Mouse (Mus musculus): ENCODE data around the gene Nacc1. TPM values are rescaled to one million over a fixed set of nuclear protein-coding genes. Genes with fewer than 3 reads are reported as not detected.
"Not testable (repeated sequence)": the region's sequence is repeated elsewhere in the genome, so short reads cannot be mapped to it uniquely, and the experiment has no call there.

Gene Nacc1
- polyA plus RNA-seq, 1 experiment from 2014 or later, result 15.9 TPM

- no peak for TF ChIP-seq CTCF (IDR thresholded peaks at IDR 0.05; ENCODE audit: low read depth)
- 67% methylated on average over 11 of the region's 11 CpGs for whole genome bisulfite sequencing
These were observed 58.1 kb downstream of the Nacc1 start for GRCm38 (mm10) chr8:84629586-84629985.

GRCm38 (mm10) chr8:84623425-84623824, 64.2 kb downstream of the Nacc1 start:
- H3K4me1 ChIP-seq (replicated peaks; ENCODE audit: insufficient read depth, low read length); DNase-seq (ENCODE audit: low spot score); H3K4me2 ChIP-seq (ENCODE audit: low read length); H3K36me3 ChIP-seq (ENCODE audit: insufficient read depth, low read length); H3K27me3 ChIP-seq (ENCODE audit: insufficient read depth, low read length); H3K27ac ChIP-seq; H3K9me3 ChIP-seq (replicated peaks; ENCODE audit: low read length); H3K4me3 ChIP-seq (replicated peaks; ENCODE audit: low read depth, low read length); ATAC-seq (replicated peaks; ENCODE audit: low FRiP score, low read depth); H3K9ac ChIP-seq (ENCODE audit: low read depth, low read length): not testable (repeated sequence)
- WGBS, result 77% methylated on average over 4 of the region's 4 CpGs

More at GRCm38 (mm10) chr8:84629586-84629985, 58.1 kb downstream of the Nacc1 start:
- H3K4me1 ChIP-seq (replicated peaks; ENCODE audit: insufficient read depth, low read length), result no peaks in the 10 kb centered on the region
- no peaks in the 10 kb centered on the region for H3K27me3 ChIP-seq (ENCODE audit: insufficient read depth, low read length)
- H3K9ac ChIP-seq (ENCODE audit: low read depth, low read length), result no peak overlapping the region
- DNase-seq (ENCODE audit: low spot score) (no peak), ATAC-seq (replicated peaks; ENCODE audit: low FRiP score, low read depth) (no peak)
- H3K27ac ChIP-seq, result no peak overlapping the region
- H3K36me3 ChIP-seq (ENCODE audit: insufficient read depth, low read length), result no peaks in the 10 kb centered on the region
- no peaks in the 10 kb centered on the region for H3K9me3 ChIP-seq (replicated peaks; ENCODE audit: low read length)
- H3K4me3 ChIP-seq (replicated peaks; ENCODE audit: low read depth, low read length), result no peak overlapping the region
- H3K4me2 ChIP-seq (ENCODE audit: low read length), result no peak overlapping the region

GRCm38 (mm10) chr8:84621102-84621625, 66.5 kb downstream of the Nacc1 start:
- no peak for ATAC-seq (replicated peaks; ENCODE audit: low FRiP score, low read depth)
- no peaks in the 10 kb centered on the region for H3K4me1 ChIP-seq (replicated peaks; ENCODE audit: insufficient read depth, low read length)
- no peaks in the 10 kb centered on the region for H3K36me3 ChIP-seq (ENCODE audit: insufficient read depth, low read length)

More at GRCm38 (mm10) chr8:84621102-84621625, 66.5 kb downstream of the Nacc1 start:
- H3K4me3 ChIP-seq (replicated peaks; ENCODE audit: low read depth, low read length), result no peak overlapping the region
- 79% methylated on average over 8 of the region's 8 CpGs for WGBS
- peak; percentile 13; the same call in 1 of the 2 replicates for TF ChIP-seq CTCF (IDR thresholded peaks at IDR 0.05; ENCODE audit: low read depth)
- no peak overlapping the region for H3K9ac ChIP-seq (ENCODE audit: low read depth, low read length)
- no peak for DNase-seq (ENCODE audit: low spot score)
- H3K4me2 ChIP-seq (ENCODE audit: low read length), result no peak overlapping the region
- H3K27me3 ChIP-seq (ENCODE audit: insufficient read depth, low read length), result no peaks in the 10 kb centered on the region
- H3K27ac ChIP-seq, result no peak overlapping the region
- H3K9me3 ChIP-seq (replicated peaks; ENCODE audit: low read length), result no peaks in the 10 kb centered on the region

Other genes starting within 250 kb of the Nacc1 start
- 77.4 and 83.8 TPM in 2 replicates for gene Ier2, start 25.0 kb downstream of the Nacc1 start, polyA plus RNA-seq (2015; fragmentation: Nextera tagmentation; extraction: Ambion mirVana)
- 55.3 and 56.1 TPM in 2 replicates for gene Trmt1, start 1.6 kb downstream of the Nacc1 start, polyA plus RNA-seq (2015; fragmentation: Nextera tagmentation; extraction: Ambion mirVana)
- gene Lyl1, start 13.6 kb upstream of the Nacc1 start, polyA plus RNA-seq (2015; fragmentation: Nextera tagmentation; extraction: Ambion mirVana), result 6.1 and 6.4 TPM in 2 replicates
- gene G430095P16Rik, start 35.1 kb upstream of the Nacc1 start, polyA plus RNA-seq (2015; fragmentation: Nextera tagmentation; extraction: Ambion mirVana), result 1.9 and 2.5 TPM in 2 replicates
- gene Nfix, start 112.5 kb upstream of the Nacc1 start, polyA plus RNA-seq (2015; fragmentation: Nextera tagmentation; extraction: Ambion mirVana), result 21.1 and 22.3 TPM in 2 replicates
- gene Dand5, start 135.0 kb upstream of the Nacc1 start, polyA plus RNA-seq (2015; fragmentation: Nextera tagmentation; extraction: Ambion mirVana), result 7.0 and 7.4 TPM in 2 replicates
- gene Gadd45gip1, start 143.7 kb upstream of the Nacc1 start, polyA plus RNA-seq (2015; fragmentation: Nextera tagmentation; extraction: Ambion mirVana), result 51.0 and 54.3 TPM in 2 replicates
- 97.1 and 98.9 TPM in 2 replicates for gene Rad23a, start 152.8 kb upstream of the Nacc1 start, polyA plus RNA-seq (2015; fragmentation: Nextera tagmentation; extraction: Ambion mirVana)
- 644 and 753 TPM in 2 replicates for gene Calr, start 159.1 kb upstream of the Nacc1 start, polyA plus RNA-seq (2015; fragmentation: Nextera tagmentation; extraction: Ambion mirVana)
- 68.2 and 74.7 TPM in 2 replicates for gene Farsa, start 169.1 kb upstream of the Nacc1 start, polyA plus RNA-seq (2015; fragmentation: Nextera tagmentation; extraction: Ambion mirVana)
- gene Syce2, start 184.2 kb upstream of the Nacc1 start, polyA plus RNA-seq (2015; fragmentation: Nextera tagmentation; extraction: Ambion mirVana), result 43.0 and 45.7 TPM in 2 replicates
- gene Gcdh, start 206.1 kb upstream of the Nacc1 start, polyA plus RNA-seq (2015; fragmentation: Nextera tagmentation; extraction: Ambion mirVana), result 59.2 and 67.6 TPM in 2 replicates
- 1.1 and 1.8 TPM in 2 replicates for gene Klf1, start 214.1 kb upstream of the Nacc1 start, polyA plus RNA-seq (2015; fragmentation: Nextera tagmentation; extraction: Ambion mirVana)
- 12.3 and 13.2 TPM in 2 replicates for gene Dnase2a, start 220.7 kb upstream of the Nacc1 start, polyA plus RNA-seq (2015; fragmentation: Nextera tagmentation; extraction: Ambion mirVana)
- 0.04 and 0.08 TPM in 2 replicates for gene Mast1, start 249.5 kb upstream of the Nacc1 start, polyA plus RNA-seq (2015; fragmentation: Nextera tagmentation; extraction: Ambion mirVana)

Measured in kidney, postnatal 0 days (tissue).